Mouse (Mus musculus) hindlimb bud, embryonic 11.5 days (tissue): Measurements from ENCODE around the gene Nup50.
A peak's percentile ranks its signal among the peaks of the same experiment; 100 is the strongest.

Experiments used
- DNase-seq: peaks from one replicate; pipeline ENCODE4 v3.0.0-alpha.2; 2012; ENCODE audit warnings: low read depth, low spot score; ENCODE audit errors: extremely low spot score

Nup50 gene

DNA sequence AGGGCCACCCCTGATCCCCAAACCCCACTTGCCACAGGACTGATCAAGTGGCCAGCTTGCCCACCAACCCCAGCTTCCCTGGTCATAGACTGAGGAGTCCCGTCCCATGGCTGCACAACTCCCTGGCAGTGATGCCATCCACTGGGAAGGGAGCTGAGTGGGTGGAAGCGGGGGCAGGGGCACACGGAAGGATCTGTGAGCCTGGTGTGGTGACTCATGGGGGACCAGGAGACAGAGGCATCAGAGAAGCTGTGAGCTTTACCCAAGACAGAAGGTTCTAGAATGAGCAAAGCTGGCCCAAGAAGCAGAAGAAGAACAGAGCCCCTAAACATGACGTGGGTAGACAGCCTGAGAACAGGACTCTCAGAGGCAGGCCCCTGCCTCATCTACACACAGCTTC lies 26.8 kb downstream of the Nup50 start:
- no peak for DNase-seq

DNA sequence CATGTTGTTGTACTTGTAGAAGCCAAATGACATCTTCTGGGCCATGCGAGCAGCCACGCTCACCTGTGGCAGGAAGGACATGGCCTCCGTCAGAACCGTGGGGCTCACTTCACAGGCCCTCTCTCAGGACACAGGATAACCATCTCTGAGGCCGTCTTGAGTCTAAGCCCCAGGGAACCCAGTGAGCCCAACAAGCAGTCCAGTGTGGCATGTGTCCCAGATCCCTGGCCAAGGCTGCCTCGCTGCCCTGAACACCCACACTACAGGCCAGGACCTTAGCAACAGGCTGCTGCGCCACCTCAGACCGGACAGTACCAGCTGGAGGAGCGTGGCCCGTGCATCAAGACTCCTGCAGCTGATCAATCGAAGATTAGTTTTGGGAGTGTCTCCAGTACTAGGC lies 30.0 kb downstream of the Nup50 start:
- DNase-seq = no peak

DNA sequence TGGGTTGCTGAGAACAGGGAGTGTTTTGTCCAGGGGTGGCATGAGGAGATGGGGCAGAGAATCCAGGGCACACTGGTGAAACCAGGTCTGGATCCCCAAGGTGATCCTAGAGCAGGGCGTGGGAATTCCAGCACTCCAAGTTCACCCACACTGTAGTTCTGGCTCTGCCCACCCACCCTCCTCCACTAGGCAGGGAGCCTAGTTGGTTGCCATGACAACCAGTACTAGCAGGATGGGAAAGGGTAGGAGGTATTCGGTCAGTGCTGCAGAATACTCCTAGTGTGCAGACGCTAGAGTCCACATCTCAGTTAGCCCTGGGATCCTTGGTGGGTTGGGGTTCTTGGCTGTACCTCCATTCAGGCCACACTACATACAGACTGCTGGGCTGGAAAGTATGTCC lies 34.6 kb downstream of the Nup50 start:
- no peak for DNase-seq

DNA sequence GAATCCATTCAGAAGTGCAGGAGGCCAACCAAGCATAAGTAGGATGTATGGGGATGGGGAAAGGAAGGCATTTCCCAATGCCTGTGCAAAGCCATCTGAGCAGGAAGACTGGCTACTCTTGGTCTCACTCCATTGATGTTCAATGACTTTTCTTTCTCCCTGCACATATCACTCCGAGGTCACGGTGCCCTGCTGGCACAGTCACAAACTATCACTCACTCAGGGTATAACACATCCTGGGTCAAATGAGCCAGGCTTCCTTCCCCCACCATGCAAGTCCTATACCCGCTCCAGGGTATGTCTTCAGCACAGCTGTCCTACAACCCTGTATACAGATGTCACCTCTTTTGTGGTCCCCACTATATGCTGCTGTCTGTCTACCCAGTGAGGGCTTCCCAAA lies 35.1 kb downstream of the Nup50 start:
- no peak for DNase-seq

DNA sequence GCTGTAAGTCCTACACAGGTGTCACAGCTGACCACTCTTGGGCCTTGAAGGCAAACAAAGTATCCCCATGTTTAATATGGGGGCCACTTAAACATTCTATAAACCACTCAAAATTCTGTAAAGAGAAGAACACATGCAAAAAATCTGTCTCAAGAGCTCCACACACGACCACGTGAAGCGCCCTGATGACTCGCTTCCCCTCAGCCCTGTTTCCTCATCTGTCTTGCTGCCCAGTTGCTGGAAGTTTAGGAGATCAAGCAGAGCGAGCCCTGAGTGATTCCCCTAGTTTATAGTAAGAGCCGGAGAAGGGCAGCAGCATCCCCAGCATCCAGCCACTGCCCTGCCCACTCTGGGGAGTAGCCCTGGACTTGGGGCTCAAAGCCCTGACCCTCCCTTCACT lies 36.7 kb downstream of the Nup50 start:
- DNase-seq = no peak

DNA sequence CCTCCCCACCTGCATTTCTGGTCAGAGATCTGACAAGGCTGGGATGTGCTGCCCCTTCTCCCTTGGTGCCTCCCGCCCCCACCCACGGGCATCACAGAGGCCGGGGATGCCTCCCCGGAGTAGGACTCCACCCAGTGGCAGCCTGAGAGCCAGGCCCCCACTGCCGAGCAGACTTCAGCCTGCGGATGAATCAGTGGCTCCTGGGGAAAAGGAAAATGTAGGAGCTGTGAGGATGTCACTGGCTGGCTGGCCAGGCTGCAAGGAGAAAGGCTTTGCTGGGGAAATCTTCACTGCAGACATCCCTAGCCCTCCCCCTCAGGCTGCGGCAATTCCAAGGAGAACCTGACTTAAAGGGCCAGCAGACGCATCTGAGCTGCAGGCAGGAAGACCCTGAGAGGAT lies 37.5 kb downstream of the Nup50 start:
- no peak for DNase-seq

DNA sequence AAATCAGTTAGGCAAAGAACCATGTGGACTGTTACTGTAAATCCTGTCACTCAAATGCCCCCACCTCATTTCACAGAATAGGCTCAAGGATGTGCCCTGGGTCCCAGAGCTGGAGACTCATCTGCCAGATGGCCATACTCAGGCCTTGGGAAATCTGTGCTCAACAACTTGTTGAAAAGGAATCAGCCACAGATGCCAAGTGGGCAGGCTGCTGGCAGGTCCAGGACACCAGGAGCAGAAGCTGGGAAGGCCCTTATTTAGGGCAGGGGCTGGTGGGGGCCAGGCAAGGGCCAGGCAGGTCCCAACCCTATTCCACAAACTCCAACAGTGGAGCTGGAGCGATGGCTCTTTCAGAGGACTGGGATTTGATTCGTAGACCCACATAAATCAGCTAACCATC lies 39.3 kb downstream of the Nup50 start:
- DNase-seq = no peak

DNA sequence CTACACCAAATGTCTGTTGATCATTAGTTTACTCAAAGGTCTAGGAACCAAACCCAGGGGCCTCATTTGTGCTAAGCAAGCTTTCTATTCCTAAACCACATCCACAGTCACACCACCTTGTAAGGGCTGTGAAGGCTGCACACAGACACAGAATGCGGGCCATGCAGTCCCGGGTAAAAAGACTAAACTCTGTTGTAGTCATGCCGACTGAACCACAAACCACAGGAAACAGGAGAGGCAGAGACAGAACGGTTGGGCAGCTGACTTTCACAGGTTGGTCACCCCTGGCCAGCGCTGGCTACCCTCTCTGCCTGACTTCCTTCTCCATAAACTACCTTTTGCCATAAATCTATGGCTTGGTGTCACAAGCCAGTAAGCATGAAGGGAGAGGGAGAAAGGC lies 41.6 kb downstream of the Nup50 start:
- no peak for DNase-seq

DNA sequence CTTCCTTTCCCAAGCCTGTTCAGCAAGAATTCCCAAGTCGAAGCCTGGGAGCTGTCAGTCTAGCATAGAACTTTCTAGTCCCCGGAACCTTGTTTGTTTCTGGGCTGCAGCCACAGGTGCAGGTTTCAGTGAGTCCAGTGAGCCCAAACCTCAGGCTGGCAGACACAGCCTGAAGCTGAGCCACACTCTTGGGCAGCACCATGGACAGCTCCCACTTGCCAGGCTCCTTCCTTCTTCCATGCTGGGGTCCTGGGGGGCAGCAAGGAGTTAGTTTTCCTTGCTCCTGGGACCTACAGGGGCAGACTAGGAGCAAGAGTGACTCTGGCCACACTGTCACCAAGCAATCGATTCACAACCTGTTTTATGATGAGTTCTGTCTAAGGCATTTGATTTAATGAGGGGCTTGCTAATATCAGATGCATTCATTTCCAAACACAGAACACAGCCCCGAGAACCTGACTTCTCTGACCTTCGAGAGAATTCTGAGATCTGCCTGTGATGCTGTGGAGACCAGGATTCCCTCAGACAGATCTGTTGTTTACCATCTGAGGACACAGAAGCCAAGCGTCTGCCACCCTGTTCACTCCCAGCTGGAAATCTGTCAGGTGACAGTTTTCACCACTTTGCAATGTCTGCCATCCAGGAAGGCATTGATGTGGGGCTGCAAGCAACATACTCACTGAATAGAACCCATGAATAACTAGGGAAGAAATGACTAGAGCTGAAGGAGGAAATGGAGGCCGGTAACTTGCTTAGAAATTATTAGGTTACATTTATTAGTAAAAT lies 42.6 kb downstream of the Nup50 start:
- peak; percentile 49 for DNase-seq

DNA sequence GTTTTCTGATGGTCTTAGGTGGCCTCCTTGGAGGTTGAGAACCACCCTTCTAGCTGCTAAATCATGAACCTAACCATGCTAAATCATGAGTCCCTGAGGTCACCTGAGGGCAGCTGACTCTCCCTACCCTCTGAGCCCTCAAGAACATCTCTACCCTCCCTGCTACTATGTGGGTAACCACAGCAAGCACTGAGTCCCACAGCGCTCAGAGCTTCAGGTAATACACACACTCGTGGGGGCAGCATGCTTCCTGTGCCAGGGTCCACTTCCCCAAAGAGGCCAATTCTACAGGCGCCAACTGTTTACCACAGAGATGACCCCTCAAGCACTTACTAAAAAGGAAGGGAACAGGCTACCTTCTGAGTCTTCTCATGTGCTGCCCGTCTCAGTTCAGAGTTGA lies 45.3 kb downstream of the Nup50 start:
- no peak for DNase-seq

DNA sequence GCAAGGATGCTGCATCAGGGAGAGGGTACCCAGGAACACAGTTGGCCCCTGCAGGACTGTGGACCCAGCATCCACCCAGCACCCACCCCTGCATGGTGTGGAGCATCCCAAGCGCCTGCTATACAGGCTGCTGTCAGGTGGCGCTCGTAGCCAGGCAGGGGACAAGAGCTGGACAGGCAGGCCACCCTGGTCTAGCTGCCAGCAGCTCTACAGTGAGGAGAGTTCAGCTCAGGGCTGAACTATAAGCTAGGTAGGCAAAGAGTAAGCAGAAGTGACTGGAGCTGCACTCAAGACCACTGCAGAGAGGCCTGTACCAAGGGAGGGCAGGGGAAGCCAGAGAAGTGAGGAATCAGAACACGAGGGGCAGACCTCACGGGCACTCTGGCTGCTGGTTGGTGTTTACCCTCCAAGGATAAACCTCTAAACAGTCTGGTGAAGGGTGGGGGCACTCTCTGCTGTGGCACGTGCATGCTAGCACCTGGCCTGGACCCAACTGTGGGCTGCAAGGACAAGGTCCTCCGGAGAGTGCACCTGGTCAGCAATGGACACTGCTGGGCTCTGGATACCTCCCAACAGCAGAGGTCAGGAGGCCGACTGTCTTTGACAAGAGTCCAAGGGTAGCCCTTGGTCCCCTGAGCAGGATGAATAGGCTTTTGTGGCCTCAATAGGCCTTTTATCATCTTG lies 49.8 kb downstream of the Nup50 start:
- no peak for DNase-seq

DNA sequence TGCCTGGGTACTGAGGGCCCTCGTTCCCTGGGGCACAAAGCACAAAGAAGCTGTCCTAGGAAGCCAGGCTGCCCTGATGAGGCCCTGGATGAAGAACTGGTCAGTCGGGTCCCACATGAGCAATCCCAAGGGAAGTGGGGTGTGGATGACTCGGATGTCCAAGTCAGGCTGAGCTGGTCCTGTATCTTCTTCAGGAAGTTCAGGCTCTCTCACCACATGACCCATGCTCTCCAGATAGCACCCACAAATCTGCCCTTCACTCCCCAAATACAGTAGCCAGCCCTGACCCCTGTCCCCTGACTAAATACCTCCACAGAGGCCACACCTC lies 50.3 kb downstream of the Nup50 start:
- DNase-seq = no peak

DNA sequence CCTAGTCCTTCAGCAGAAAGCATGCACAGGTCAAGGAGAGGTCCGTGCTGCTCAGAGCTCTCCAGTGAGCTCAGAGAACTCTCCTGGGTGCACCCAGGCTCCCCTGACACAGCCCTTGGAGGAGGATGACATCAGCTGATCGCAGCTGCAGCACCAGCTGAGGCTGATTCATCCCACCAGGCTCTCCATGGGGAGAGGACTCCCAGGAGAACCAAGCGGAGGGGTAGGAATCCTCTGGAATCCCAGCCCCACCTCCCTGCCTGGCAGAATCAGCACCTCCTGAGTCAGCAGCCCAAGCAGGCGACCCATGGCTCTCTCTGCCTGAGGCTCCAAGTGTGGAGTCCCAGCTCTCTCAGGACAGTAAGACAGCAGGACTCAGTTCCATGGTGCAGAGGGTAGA lies 52.5 kb downstream of the Nup50 start:
- DNase-seq = no peak

DNA sequence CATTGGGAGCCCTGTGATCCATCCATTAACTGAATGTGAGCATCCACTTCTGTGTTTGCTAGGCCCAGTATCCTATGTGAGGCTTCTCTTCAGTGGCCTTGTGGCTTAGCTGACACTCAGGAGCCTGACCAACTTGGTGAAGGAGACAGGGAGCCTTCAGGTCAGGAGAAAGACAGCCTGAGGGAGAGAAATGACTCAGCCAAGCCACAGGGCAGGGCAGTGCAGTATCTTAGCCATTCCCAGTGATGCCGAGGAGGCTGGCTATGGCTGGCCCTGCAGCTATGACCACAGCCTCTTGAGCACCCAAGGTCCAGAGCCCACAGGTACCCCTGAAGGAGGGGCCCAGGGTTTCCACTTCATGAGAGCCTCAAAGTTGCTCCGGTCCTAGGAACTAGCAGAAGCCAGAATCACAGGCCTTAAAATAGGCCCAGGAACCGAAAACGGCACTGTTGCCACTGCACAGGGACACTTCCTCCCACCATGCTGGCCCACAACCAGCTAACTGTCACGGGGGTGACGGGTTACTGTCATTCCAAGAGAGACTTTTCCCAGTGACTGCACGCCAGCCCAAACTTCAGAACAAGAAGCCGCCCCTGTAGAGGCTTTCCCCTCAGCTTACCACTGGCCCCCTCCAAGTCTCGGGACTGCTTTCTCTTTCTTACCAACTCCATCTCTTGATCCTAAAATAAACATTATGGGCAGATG lies 58.5 kb downstream of the Nup50 start:
- DNase-seq = no peak

DNA sequence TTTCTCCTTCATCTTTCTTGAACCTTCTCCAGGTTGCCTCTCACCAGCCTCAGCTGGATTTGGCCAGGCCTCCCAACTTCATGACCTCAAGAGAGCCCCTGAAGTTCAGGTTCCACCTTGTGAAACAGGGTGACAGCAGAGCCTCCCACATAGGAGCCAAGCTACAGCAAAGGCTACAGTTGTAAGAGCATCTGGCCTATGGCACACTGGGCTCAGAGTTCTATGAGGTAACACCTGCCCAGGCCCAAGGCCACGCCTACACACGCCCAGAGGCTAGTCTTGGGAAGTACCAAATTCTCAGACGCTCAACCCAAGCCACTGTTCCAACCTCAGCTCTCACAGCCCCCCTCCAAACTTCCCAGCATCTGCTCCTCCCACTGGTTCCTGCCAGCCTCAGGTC lies 59.7 kb downstream of the Nup50 start:
- DNase-seq = no peak

DNA sequence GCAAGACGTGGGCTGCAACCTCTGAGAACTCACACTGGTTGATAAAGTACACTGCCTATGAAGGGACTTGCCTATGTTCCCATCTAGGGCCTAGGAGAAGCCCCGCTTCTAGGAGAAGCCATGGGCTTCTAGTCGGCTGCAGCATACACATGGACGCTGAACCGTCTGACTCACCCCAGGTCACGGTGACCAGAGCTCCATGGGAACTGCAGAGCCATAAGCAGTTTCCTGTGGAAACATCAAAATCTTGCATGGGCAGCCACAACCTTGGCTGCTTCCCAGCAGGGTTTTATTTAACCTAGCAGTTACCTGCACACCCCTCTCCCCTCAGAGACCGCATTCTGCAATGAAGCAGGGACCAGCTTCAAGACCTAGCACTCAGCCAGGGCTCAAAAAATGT lies 60.5 kb downstream of the Nup50 start:
- no peak for DNase-seq

DNA sequence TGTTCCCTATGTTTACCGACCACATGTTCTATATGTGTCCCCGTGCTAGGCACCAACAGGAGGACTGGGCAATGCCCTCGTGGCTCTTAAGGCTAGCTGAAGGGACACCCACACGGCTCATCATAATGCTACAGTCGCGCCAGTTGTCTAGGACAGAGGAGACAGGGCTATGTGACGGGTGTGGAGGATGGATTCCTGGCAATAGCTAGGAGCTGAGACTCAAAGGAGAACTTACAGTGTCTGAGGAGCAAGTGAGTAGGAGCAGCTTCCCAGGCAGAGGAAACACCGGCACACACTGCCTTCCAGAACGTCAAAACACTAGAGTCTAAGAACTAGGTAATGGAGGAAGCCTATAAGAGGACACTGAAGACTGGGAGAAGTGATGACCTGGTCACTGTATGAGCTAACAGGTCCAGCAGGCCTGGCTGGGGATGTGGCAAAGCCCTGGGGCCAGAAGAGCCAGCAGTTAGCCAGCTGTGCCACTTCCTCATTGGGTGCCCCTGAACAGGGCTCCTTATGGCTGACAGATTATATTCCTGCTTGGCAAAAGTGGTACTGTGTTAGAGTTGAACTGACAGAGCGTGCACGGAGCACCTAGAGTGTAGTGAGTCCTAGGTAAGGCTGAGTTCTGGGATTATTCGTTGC lies 62.4 kb downstream of the Nup50 start:
- no peak for DNase-seq

DNA sequence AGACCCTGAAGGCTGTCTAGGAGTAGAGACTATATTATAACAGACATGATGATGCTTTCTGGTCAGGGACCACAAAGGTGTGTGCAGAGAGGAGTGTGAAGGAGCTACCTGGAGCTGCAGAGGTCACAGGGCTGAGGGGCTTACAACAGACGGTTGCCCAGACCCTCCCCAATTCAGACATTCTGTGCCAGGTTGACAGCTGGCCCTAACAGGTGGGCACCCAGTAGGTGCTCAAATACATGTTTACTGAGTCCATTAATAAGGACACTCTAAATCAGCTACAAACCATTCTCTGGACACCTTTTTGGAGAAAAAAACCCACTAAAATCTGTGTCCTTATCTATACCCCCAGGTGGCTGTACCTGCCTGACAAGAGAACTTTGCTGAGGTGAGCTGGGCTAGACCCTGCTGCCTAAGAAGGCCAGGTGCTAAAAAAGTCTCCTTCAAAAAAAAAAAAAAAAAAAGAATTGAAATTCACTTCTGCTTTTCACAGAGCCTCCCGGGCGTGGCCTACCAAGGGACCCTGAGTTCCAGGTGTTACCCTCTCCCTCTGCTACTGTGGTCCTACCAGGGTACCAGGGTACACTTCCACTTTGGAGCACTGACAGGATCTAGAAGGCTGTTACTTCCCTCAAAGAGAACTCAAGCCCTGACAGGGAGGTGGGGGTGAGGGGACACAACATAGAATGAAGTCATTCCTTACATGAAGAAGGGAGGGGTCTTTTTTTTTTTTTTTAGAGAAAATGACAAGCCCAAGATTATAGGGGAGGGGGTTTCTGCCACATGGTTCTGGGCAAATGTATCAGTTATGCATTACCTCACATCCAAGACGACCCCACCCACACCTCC lies 63.2 kb downstream of the Nup50 start:
- DNase-seq = no peak

DNA sequence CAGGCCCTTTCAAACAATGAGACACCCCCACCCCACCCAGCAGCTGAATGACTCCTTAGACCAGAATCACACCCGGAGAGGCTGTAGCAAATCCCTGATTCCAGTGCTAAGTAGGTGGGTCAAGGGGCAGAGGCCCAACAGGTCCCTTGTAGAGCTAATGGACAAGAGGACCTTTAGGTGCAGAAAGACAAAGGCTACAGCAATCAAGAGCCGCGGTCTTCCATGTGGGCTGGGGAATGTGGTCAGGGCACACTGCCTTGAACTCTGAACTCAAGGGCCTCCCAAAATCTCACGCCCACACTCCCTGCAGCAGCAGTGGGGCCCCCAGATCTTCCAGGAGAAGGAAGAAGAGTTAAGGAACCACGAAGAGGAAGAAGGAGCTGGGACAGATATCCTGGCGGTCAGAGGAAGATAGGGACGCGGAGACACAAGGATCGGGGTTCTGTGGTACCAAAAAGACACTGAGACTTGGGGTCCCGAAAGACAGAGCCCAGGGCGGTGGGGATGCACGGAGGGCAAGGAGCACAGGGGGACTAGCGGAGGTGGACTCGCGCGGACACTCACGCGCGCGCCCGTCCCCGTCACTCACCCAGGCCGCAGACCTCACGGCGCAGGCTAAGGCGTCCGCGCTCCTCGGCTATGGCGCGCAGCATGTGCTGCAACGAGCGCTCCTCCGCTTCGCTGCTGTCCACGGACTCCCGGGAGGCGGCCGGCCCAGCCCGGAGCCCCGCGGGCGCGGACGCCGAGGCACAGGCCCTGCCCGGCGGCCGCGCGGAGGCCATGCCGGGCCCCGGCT lies 64.0 kb downstream of the Nup50 start:
- DNase-seq = no peak
